Mouse (Mus musculus): ENCODE measurements around the gene Fam133b.

The Fam133b gene

DNA sequence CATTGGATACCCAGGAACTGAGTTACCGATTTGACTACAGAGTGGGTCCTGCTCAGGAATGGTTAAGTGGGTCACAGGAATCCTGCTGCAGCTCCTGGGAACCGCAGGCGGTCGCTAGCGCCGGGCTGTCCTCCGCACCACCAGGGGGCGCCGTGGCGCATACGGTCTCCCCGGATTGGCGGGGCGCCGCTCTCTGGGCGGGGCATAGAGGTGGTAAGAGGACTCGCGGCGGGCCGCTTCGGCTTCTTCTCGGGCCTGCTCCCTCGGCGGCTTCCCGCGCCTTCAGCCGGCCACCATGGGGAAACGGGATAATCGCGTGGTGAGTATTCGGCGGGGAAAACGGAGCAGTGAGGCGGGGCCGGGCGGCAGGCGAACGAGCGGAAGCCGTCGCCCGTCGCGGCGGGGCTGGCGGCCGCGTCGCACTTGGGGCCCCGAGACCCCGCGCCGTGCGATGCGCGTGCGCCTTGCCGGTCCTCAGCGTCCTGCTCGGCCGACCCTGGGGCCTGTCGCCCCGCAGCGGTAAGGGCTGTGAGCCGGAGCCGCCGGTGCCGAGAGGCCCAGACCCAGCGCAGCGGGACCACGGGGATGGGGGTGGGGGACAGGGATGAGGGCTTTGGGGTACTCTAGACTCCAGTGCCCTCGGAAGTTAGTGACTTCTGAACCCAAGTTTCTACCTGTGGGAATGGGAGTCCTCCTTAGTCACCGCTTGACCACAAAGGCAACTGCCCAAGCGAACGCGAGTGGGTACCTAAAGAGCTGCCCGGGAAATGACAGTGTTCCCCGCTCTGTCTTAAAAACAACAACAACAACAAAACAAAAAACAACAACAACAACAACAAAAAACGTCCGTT is at the start of gene Fam133b:
Fam133b (plus strand) TSS at position 205 of the 851 bp plus-strand sequence.
- in situ Hi-C loops (cut with MboI; ENCODE audit: unreplicated experiment in 2 of 2) = loop anchor here in 1 of 2 experiments (10.0 kb wide), 1 partner anchor 161 kb away; no protein-coding TSS in a partner anchor

DNA sequence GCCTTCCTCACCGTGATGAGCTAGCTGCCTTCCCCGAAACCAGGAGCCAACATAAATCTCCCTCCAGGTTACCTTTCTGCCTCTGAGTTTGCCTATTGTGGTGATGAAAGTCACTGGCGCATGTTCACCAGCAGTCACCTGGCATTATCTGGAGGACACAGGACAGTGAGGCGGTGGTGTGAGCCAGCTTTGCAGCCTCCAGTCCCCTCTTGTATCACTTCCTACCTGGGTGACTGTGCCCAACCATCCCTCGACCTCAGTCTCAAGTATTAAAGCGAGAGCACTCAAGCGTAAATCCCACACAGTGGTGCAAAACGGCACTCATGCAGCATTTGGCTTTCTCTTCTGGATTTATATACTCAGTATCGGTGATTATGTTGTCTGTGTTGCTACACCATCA is 49.7 kb upstream of the Fam133b start:
- in situ Hi-C loops (cut with MboI; ENCODE audit: unreplicated experiment in 2 of 2) = no loop called here

DNA sequence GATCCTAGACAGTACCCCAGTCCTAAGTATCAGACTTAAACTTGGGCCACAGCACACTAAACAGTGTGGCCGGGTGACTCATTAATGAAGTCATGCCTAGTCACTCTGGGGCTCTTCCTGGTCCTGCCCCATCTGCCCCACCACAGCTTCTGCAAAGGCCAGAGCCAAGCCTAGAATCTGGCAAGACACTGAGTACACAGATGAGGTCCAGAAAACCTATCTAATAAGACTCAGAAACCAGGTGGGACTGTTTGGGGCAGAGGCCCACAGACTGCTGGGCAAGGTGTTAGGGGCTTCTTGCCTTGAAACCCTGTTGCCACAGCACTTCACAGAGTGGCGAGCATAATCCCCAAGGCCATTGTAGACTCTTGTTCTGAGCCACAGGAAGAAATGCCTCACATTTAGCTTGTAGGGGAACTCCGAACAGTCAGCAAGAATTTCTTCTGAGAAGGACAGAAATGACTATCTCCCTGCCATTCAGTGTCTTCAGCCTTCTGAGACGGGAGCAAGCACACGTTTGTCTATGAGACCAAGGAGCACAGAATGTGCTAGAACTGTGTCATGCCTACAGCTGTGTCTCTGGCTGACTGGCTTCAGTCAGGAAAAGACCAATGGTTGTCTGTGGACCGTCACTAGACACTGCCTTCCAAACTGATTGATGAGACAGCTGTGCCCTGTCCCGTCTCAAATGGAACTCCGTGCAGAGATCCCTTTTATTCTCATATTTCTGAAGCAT is 49.0 kb upstream of the Fam133b start:
- in situ Hi-C loops (cut with MboI; ENCODE audit: unreplicated experiment in 2 of 2) = loop anchor here (5.0 kb wide), 2 partner anchors 32 to 72 kb away; no protein-coding TSS in a partner anchor

DNA sequence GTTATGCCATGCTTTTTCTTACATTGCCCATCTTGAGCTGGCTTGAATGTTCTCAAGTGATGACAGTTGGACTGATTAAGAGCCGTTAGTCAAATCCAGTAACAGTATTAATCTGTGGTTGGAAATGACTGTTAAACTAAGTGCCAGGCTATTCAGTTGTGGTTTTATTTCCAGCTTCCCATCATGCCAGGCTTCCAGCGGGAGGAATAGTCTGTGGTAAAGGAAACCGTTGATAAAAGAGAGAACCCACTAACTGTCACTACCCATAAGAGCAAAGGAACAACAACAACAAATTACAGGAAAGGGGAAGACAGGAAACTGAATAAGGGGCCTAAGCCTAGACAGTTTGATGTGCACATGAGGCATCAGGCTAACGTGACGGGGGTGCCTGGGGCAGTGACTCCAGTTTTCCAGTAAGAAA is 46.1 kb upstream of the Fam133b start:
- in situ Hi-C loops (cut with MboI; ENCODE audit: unreplicated experiment in 2 of 2) = loop anchor here (5.0 kb wide), 2 partner anchors 35 to 75 kb away; no protein-coding TSS in a partner anchor

DNA sequence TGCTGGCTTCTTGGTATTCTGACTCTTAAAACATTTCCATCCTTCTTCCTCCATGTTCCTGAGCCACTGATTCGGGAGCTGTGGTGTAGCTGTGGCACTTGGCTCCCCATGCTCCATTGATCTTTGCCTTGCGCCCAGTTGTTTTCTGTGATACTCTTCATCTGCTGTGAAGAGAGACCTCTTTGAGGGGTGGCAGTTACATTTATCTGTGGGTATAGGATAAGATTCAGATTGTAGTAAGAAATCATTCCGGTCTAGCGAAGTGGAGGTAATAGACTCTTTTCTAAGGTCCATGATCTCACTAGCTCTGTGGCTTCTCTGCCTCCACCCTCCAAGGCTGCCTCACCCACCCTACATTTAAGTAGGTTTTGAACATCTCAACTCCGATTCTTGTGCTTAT is 43.3 kb upstream of the Fam133b start:
- in situ Hi-C loops (cut with MboI; ENCODE audit: unreplicated experiment in 2 of 2) = loop anchor here in 1 of 2 experiments (5.0 to 10.0 kb wide), 2 partner anchors 95 to 97 kb away; partner anchors contain the start of genes Pex1 and Rbm48

DNA sequence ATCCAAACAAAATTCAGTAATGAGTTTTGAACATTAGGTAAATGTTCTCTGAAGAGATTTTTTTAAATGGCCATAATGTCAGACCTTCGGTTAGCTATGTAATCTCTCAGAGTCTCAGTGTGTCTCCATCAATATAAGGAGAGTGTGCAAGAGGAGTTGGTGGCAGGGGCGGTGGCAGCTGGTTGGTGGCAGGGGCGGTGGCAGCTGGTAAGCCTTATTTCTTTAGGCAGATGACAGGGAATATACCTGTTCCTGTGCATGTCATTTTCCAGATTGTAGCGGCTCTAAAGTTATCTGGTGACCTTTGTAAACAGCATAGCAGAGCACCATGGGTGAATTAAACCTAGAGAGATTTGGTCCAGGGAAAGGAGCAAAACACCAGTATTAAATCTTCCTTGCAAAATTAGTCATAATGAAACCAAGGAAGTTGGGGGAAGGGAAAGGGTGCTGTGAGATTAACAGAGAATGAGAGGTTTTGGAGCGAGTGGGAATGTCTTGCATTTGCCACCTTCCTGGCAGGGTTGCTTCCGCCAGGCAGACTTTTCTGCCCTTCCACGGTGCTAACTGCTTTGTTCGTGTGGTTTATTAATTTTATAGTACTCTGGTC is 42.6 kb upstream of the Fam133b start:
- in situ Hi-C loops (cut with MboI; ENCODE audit: unreplicated experiment in 2 of 2) = loop anchor here in 1 of 2 experiments (5.0 to 10.0 kb wide), 2 partner anchors 96 kb away; partner anchors contain the start of genes Pex1 and Rbm48

DNA sequence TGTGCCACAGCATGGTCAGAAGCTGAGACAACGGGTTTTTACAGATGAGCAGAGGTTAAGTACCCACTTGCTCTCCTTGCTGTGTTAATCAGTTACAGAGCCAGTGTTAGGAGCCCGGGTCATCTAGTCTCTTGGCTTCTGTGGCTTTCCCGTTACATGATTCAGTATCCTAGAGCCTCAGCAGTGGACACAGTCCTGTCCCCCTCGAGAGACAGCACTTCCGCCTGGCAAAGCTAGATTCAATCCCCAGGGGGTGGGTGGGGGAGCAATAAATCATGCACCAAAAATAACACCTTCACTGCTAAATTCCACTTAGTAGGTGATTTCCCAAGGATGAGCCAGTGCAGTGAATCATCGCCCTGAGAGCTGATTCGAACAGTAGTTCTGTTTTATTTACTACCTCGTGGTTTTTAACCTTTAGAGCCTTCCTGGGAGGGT is 42.0 kb upstream of the Fam133b start:
- in situ Hi-C loops (cut with MboI; ENCODE audit: unreplicated experiment in 2 of 2) = loop anchor here in 1 of 2 experiments (5.0 to 10.0 kb wide), 2 partner anchors 96 to 97 kb away; partner anchors contain the start of genes Pex1 and Rbm48

DNA sequence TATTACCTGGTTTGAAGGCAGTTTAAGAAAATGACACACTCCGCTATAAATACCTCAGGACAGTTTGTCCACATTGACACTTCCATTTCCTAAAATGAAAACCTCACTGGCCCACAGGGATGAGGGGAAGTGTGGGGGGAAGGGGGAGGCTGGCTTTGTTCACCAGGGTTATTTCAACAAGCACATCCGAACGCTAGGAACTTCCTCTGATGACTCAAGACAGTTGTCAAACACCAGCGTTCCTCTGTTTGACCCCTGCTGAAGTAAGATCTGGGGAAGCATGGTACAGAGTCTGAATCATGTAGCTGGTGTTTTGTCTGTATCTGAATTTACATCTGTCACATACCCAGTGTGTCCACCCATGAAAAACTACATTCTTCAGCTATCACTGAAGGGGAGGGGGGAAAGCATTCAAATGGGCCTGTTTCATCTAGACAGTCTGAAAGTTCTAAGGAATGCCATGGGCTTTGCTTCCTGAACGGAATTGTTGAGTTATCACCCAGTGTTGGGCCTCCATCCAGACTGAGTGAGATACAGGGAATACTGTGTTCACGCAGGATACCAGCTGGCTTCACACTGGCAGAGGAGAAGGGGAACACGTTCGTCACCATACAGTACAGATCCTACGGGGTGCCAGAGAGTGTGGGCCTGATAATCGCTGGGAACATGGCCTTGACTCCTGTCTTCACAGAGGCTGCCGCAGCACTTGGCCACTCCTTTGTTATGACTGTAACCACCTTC is 40.9 kb upstream of the Fam133b start:
- in situ Hi-C loops (cut with MboI; ENCODE audit: unreplicated experiment in 2 of 2) = loop anchor here in 1 of 2 experiments (5.0 to 10.0 kb wide), 2 partner anchors 95 to 98 kb away; partner anchors contain the start of genes Pex1 and Rbm48

DNA sequence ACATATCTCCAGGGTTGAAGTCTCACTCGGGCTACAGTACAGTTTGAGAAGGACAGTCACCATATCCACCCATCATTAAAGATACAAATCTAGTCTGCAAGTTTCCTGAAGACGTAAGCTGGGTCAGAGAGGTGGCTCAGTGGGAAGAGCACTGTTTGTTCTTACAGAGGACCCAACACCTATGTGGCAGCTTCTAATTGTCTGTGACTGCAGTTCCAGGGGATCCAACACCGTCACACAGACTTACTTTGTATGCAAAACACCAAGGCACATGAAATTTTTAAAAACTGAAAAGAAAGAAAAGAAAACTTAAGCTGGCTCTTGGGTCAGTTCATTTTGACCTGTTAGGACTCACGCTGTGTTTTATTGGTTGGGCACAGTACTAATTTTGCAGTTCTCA is 40.3 kb upstream of the Fam133b start:
- in situ Hi-C loops (cut with MboI; ENCODE audit: unreplicated experiment in 2 of 2) = loop anchor here in 1 of 2 experiments (5.0 to 10.0 kb wide), 2 partner anchors 94 to 99 kb away; partner anchors contain the start of genes Pex1 and Rbm48

DNA sequence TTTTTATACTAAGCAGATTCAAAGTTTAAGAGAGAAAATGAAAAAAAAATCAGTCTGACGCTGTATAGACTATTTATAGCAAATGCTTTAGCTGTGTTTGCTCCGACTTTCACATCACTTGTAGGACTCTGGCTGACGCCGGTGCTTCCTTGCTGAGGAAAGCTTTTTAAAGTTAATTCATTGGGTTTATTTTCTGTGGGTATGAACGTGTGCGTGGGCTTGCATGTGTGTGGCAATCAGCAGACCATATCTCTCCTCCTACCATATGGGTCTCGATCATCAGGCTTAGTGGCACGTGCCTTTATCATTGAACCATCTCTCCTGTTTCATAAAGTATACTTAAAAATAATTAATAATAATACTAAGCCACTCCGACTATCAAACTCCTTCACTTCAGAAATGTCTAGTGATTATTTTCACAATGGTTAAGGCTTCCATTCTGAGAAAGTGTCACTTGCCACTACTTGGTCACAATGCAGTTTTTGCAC is 39.8 kb upstream of the Fam133b start:
- in situ Hi-C loops (cut with MboI; ENCODE audit: unreplicated experiment in 2 of 2) = loop anchor here in 1 of 2 experiments (5.0 to 10.0 kb wide), 2 partner anchors 93 to 99 kb away; partner anchors contain the start of genes Pex1 and Rbm48

DNA sequence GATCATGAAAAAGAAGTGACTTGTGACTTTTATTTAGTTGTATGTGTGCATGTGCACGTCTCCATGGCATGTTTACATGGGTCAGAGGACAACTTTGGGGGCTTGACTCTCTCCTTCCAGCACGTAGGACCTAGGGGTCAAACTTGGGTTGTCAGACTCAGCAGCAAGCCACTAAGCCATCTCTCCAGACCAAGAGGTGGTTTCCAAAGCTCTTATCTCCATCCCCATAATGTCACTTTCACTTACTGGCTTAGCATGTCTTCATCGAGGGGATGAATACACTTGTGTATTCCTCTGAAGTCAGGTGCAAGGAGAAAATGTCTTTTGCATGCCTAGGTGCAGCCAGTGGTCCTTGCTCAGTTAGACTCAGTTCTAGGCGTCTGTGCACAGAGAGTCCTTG is 39.2 kb upstream of the Fam133b start:
- in situ Hi-C loops (cut with MboI; ENCODE audit: unreplicated experiment in 2 of 2) = loop anchor here in 1 of 2 experiments (5.0 to 10.0 kb wide), 2 partner anchors 93 to 100 kb away; partner anchors contain the start of genes Pex1 and Rbm48

DNA sequence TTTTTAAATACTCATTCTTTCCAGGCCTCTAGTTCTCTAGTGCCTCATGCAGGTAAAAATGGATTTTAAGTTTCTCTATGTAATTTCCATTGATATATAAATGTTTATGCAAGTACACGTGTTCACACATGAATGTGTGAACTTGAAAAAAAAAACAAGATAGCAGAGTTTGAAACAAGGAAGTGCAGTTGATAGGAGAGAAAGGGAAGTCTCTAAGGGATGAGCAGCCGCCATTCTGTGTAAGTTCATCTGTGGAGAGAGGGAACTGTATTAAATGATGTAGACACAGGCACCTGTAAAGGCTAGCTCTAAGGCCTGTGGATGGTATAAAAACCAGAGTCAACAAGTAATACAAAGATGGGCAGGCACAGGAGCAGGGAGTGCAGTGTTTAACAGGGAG is 38.1 kb upstream of the Fam133b start:
- in situ Hi-C loops (cut with MboI; ENCODE audit: unreplicated experiment in 2 of 2) = loop anchor here in 1 of 2 experiments (10.0 kb wide), 1 partner anchor 101 kb away; no protein-coding TSS in a partner anchor

DNA sequence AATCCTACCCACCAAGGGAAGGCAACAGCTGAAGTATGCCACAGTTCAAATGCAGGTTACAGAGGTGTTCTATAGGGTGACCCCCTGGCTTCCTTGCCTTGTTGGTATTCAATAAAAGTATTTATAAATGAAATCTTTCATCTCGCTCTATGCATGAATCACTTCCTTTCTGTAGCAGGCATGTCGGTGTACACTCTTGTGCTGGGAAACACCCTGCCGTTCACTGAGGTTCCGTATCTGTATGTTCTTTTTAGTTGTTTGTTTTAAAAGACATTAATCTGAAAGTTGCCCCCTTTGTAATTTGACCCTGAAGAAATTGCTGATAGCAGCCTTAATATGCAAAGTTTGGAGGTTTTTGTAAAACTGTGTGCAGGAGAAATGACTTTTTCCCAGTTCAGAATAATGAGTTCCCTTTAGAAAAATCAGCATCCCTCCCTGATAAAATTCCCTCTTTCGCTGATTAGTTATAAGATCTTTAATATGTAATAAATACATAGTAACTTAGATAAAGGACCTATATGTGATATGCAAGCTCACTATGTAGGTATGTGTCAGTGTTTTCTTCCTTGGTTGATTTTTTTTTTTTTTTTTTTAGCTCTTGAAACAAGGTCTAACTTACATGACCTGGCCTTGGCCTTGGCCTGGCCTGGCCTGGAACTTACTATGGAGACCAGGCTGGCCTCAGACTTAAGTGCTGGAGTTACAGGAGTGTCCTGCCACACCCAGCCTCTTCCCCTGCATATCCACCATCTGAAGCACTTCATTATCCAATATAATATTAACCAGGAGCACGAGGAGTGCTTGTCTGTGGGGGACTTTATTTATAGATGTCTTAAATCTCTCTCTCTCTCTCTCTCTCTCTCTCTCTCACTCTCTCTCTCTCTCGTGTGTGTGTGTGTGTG is 34.9 kb upstream of the Fam133b start:
- in situ Hi-C loops (cut with MboI; ENCODE audit: unreplicated experiment in 2 of 2) = loop anchor here in 1 of 2 experiments (10.0 kb wide), 1 partner anchor 104 kb away; no protein-coding TSS in a partner anchor

DNA sequence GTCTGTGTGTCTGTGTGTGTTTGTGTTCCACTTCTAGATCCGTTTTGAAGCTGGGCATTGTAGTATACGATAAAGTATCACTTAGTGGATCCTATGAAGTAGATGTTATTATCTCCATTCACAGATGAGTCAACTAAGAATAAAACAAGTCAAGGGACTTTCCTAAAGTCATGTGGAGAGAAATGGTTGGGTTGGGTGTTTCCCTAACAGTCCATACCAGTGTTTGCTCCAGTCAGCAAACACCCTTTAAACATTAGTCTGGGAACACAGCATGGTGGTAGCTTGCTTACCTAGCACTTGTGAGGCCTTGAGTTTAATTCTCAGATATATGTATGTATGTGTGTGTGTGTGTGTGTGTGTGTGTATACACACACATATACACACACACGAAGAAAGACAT is 34.1 kb upstream of the Fam133b start:
- in situ Hi-C loops (cut with MboI; ENCODE audit: unreplicated experiment in 2 of 2) = loop anchor here in 1 of 2 experiments (10.0 kb wide), 1 partner anchor 105 kb away; no protein-coding TSS in a partner anchor

DNA sequence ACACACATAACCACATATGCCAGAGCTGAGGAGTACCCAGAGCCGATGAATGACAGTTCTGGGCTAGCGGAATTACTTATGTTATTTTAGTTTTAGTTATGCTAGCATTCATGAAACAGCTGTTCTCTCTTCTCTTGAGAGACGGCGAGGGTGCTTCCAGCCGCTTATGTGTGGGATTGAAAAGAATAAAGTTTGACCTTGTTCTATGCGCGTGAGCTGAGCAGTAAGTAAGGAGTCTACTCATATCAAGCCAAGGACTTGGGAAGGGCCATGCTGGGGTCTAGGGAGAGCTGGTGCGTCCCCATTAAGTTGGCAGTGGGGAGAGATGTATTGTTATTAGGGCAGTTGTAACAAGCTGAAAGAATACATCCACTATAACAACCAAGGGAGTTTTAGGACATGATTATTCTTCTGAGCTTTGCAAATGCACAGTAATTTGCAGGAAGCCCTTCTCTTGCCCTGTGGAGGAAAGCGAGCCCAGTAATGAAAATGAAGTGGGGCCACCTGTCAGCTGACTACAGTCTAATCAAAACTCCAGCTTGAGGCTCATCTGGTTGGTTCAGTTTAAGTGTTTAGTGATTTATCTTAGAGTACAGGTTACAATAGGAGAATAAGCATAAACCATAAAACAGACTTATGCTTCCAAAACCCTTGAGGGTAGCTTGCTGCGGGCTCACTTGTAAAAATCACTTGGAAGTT is 32.4 kb upstream of the Fam133b start:
- in situ Hi-C loops (cut with MboI; ENCODE audit: unreplicated experiment in 2 of 2) = loop anchor here (5.0 kb wide), 2 partner anchors 169 to 284 kb away; partner anchors contain the start of gene Cdk6 (in 1 of the 2)

DNA sequence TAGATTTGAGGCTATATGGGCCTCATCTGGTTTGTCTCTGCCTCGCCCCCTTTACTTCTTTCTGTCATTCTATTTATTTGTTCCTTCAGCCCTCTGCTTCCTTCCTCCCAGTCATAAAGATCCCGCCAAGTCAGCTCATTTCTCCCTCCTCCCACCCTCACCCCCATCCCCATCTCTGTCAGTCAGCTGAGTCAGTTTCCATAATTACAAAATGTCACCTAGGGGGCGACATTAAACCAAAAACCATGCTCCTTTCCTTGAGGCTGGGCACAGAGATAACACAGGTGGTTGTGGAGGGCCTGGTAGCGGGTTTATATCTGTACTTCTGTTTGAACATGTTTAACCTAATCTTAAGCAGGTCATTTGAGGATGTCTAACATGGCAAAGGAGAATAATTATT is 31.0 kb upstream of the Fam133b start:
- in situ Hi-C loops (cut with MboI; ENCODE audit: unreplicated experiment in 2 of 2) = loop anchor here (5.0 kb wide), 2 partner anchors 170 to 285 kb away; partner anchors contain the start of gene Cdk6 (in 1 of the 2)

DNA sequence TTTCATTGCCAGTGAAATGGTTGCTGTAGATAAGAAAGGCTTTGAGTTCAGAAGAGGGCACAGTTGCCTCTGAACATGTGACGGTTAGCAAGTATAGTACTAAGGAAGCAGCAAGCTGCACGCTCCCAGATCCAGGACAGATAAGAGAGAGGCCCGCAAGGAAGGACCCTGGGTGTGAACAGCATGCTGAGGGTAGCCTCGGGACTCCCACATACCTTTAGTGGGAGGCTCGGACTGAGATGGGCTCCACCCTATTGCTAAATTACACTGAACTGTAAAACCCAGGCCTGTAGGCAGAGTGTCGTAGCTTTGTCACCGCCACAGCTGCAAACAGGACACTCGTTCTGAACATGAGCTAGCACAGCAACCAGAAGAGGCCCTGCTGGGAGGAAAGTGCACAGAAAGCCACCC is 28.7 kb upstream of the Fam133b start:
- in situ Hi-C loops (cut with MboI; ENCODE audit: unreplicated experiment in 2 of 2) = loop anchor here (5.0 kb wide), 3 partner anchors 173 to 368 kb away; partner anchors contain the start of gene Cdk6 (in 2 of the 2)
